Mouse (Mus musculus): Measurements from ENCODE around the gene Olfr1392.
"Not testable (repeated sequence)": the region's sequence is repeated elsewhere in the genome, so short reads cannot be mapped to it uniquely, and the experiment has no call there.

Olfr1392 gene

DNA sequence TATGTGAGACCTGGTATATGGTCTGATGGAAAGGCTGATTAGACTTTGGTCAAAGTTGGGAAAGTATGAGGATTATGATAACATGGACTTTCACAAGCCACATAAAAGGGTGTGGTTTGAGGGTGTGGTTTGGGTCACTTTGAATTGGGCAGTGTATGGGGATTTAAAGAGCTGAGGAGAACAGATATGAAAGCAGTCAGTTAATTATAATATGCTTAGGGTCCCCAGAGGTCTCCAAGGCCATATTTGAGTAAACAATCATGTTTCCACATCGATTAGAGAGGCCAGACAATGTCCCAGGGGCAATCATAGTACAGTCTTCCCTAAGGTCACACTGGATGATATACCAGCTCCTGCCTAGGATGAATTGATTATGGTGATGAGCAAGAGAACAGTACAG, at the start of gene Olfr1392:
TSS of gene Olfr1392 (plus strand) at position 301 of the 400 bp plus-strand sequence.
- DNase-seq = not testable (repeated sequence)

DNA sequence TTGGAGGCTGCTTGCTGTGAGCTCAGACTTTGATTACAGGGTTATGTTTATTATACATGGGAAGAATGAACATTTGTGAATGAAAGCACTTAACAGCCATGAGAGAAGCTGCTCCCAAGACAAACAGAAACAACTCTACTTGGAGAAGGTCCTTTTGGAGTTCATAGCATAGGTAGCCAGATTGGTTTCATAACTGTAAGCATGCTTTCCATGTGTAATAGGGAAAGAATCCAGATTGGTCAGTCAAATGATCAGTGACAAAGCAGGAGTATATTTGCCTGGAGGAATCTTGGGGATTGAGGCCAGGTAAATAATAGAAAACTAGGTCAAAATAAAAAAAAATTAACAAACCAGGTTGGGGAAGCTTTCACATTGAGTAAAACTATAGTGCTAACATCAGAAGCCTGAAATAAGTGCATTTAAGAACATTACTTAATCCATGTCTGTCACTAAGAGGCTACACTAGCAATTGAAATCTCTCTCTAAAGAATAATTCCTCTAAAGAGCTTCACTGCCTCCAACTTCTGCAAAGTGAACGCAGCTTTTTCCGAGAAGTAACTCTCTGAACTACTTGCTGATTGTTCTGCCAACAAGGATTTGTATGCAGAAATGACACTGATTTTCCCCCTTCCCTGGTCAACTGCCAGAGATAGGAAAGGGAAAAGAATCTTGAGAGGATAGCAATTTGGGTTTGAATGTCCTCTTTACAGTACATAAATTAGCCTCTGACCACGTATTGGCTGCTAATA, 49.4 kb upstream of the Olfr1392 start:
- DNase-seq = no peak

DNA sequence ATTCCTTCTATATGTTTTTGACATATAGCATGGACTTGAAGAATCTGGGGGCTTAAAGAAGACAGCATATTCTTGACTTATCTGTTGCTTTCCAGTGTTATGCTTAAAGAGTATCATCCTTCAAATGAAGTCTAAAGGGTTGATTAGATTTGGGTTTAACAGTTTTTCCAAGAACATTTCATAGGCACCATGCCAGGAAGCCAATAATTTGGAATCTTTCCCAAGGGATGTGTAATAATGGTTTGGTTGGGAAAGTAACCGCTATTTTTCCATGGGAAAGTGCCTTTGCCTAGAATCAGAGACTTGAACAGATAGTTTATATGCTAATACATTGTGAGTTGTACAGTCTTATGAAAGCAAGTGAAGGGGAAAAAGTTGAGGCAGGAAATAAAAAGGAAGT, 48.2 kb upstream of the Olfr1392 start:
- peak; percentile 50 for DNase-seq

DNA sequence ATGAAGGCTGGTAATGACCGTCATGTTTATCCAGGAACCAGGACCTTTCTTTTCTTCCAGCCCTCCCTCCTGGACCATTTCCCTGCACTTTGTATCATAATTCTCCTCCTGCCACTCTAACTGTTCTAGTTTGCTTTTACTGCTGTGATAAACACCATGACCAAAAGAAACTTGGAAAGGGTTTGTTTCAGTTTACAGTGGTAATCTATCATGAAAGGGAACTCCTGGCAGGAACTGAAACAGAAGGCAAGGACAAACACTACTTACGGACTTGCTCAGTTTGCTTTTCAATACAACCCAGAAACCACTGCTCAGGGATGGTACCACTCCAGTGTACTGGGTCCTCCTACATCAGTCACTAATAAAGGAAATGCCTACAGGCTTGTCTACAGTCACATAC, 47.5 kb upstream of the Olfr1392 start:
- no peak for DNase-seq

DNA sequence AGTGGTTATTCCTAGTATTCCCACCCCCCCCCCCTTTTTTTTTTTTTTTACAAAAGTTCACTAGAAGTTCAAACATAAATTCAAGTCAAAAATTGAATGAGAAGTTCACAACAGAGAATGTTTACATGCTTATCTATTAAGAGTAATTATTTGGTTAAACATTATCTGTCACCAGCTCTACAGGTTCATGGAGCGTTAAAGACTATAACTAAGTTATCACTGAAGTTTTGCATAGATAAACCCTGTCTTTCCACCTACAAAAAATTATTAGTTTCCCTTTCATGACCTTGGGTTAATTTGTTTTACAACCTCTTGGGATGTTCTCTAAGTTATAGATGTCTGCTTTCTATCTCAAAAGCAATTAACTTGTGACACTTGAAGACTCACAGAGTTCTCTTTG, 44.8 kb upstream of the Olfr1392 start:
- DNase-seq = no peak

DNA sequence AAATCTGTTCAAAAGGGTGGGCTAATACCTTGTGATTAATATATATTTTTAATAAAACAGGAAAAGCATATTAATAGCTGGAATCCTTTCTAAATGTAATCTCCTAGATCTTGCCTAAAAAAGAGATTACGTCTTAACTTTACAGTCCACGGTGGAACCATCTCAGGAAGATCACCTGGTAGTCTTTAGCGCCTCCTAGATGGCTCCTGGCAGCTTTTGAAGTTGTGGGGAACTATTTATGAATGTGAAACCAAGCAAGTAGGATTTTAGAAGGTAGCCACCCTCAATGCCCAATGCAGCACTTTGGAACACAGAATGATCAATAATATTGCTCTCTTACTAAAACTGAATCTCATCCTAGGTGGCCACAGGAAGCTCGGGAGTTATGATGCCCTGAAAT, 44.2 kb upstream of the Olfr1392 start:
- DNase-seq = no peak

DNA sequence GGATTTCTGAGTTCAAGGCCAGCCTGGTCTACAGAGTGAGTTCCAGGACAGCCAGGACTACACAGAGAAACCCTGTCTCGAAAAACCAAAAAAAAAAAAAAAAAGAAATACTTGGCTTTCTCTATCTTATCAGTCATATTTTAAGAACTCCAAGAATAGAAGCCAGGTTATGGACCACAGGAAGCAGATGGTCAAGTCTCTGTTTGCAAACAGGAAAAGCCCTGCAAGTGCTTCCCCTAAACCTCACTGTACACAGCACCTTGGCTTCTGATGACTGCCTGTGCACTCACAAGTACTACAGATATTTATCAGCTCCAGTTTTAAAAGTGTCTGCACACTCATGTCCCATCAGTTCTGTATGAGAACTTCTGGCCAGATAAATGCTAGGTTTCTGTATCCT, 43.6 kb upstream of the Olfr1392 start:
- DNase-seq = no peak

DNA sequence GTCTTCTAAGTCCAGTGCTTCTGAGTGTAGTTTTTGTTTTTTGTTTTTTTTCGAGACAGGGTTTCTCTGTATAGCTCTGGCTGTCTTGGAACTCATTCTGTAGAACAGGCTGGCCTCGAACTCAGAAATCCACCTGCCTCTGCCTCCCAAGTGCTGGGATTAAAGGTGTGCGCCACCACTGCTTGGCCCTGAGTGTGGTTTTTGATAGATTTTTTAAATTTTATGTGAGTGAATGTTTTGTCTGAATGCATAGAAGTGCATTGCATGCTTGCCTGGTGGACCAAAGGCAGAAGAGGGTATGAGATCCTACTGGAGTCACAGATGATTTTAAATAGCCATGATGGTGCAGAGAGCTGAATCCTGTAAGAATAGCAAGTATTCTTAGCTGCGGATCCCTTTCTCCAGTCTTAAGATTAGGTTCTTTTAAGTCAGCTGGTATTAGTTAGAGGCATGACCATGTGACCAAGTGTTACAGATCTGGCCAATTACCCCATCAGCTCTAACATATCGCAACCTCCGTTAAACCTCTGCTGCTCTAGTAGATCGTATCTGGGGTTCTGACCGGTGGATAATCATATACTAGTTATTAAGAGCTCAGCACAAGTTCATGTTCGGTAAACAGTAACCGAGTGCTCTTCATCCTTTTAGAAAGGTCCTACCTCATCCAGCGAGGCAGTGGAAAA, 42.0 kb upstream of the Olfr1392 start:
- DNase-seq = no peak

DNA sequence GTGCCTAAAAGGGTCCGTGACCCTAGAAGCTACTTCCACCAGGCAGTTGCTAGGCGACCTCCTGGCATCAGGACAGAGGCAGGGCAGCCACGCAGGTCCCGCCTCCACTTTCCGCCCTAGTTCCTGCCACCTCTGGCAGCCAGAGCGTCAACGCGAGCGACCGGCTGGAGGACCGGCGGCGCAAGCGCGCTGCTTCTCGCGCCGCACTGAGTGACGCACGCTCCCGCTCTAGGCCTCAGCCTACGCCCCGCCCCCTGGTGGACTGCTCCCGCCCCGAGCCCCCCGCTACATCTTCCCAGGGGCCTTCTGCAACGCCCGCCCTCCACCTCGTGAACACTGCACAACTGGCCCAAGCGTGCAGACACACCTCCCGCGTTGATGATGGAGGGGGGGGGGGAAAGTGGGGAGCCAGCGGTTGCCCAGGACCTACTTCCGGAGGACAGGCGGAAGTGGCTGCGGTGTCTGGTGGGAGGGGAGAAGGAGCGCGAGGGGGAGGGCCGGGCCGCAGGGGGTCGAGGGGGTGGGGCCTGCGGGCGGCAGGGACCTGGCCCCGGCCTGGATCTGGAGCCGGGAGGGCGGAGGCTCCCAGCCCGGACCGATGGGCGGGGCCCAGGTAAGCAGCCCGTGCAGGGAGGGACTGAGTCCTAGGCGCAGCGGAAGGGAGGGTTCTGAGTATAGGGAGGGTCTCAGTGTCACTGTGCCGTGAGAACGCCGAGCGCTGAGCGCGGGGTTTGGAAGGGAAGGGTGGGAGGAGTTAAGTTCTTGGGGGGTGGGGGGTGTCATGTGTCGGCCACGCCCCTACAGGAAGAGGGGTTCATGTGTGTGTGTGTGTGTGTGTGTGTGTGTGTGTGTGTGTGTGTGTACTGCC, 41.1 kb upstream of the Olfr1392 start, which contains the start of gene Mgat1:
TSS of gene Mgat1 (plus strand) at position 465 of the 868 bp plus-strand sequence.
- DNase-seq = peak; percentile 94

GRCm38 (mm10) chr11:49244595-49244930, 40.5 kb upstream of the Olfr1392 start:
- no peak for DNase-seq

DNA sequence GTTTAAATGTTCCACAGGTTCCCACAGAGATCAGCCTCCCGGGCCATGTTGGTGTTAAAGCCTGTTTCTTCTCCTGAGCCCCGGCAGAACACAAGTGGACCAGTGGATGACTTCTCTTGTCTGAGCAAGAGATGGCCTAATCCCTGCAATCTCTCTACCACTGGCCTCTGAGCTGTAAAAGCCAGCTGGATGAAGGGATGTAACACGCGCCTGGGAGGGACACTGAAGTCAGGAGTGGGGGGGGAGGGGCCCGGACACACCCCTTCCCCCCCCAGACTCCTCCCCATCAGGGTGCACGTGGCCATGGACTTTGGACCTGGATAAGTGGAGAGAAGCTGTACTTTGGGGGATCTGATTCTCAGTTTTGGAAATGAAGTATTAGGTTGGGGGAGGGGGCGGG, 39.9 kb upstream of the Olfr1392 start:
- DNase-seq = peak; percentile 43

DNA sequence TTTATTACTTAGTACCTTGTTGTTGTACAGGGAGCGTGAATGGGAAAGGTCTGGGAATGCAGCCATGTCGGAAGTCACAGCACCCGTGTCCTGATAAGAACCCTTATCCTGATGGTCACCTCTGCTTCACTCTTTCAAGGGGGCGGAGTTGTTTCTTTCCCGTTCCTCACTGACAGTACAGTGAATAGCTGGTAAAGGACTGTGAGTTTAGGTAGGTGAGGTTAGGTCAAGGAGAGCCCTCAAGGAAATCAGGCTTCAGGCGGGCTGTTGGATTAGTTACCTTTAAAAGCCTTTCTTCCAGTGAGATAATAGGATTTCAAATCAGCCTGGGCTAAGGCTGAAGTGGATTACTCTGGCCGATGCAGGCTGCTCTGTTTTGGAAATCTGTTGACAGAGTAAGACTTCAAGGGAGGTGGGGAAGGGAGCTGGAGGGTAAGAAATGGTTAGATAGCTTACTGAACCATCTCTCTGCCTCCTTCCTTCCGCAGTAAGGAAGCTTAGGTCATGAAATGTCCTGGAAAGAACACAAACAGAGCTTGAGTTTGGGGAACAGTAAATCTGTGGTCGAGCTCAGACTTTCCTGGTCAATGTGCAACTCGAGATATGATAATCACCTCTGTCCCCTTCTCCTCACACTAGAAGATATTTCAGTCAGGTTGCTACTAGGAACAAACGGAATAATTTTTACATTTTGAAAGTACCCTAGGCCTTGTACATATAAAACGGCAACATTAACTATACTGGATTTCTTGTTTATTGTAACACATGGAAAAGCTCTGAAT, 39.3 kb upstream of the Olfr1392 start:
- DNase-seq = no peak

- DNase-seq = no peak
These were observed 38.6 kb upstream of the Olfr1392 start for GRCm38 (mm10) chr11:49246523-49246922.

- no peak for DNase-seq
These were observed 37.8 kb upstream of the Olfr1392 start for GRCm38 (mm10) chr11:49247255-49247654.

DNA sequence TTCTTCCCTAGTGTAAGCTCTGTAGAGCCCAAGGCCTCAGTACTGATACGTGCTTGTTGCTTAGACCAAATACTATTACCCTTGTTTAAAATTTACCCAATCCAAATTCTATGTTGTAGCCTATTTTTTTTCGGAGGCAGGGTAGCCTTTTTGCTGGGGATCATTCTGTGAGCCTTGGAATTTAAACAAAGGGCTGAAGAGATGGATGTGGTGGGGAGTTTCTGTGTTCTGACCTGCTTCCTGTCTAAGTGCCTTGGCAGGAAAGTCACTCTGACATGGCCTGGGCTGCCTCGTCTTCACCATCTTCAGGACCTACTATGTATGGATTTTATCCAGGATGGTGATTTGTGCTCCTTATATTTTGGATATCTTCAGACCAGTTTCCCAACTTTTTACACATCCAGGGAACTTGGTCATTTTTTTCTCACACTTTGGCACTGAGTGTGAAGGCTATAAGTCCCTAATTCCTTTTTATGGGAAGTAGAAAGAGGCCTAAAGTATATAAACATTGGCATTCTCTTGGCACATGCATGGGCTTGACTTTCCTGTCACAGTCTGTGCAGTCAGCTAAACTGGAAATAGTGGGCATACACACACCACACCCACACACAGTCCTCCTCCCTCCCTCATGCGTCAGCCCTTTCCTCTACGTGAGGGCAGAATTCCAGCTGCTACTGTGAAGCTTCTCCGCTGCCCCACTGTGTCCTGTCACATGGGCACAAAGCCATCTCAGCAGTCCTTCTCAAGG, 36.7 kb upstream of the Olfr1392 start:
- DNase-seq = peak; percentile 77

GRCm38 (mm10) chr11:49248974-49249700, 35.9 kb upstream of the Olfr1392 start:
- DNase-seq = no peak

DNA sequence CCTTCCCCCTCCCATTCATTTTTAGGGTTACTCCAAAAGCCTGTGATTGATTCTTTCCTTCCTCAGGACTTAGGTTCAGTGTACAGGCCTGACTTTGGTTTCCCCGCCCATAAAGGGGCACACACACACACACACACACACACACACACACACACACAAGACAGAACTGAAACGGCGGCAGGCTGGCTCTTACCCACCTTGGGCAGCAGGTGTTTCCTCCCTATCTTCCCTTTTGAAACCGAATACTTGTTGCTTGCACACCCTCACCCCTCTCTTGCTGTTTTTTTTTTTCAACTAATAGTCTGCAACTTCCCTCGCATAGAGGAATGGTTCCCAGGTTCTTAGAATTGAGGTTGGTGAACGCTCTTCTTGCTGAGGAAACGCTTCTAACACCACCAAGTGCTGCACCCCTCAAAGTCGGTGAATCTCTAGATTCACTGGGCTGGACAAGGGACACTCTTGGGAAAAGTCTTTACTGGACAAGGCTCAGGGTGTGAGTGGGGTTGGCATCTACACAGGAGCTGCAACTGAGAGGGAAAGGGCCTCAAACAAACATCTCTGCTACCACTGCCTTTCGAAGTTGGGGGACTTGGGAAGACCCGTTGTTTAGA, 35.2 kb upstream of the Olfr1392 start:
- peak; percentile 42 for DNase-seq

DNA sequence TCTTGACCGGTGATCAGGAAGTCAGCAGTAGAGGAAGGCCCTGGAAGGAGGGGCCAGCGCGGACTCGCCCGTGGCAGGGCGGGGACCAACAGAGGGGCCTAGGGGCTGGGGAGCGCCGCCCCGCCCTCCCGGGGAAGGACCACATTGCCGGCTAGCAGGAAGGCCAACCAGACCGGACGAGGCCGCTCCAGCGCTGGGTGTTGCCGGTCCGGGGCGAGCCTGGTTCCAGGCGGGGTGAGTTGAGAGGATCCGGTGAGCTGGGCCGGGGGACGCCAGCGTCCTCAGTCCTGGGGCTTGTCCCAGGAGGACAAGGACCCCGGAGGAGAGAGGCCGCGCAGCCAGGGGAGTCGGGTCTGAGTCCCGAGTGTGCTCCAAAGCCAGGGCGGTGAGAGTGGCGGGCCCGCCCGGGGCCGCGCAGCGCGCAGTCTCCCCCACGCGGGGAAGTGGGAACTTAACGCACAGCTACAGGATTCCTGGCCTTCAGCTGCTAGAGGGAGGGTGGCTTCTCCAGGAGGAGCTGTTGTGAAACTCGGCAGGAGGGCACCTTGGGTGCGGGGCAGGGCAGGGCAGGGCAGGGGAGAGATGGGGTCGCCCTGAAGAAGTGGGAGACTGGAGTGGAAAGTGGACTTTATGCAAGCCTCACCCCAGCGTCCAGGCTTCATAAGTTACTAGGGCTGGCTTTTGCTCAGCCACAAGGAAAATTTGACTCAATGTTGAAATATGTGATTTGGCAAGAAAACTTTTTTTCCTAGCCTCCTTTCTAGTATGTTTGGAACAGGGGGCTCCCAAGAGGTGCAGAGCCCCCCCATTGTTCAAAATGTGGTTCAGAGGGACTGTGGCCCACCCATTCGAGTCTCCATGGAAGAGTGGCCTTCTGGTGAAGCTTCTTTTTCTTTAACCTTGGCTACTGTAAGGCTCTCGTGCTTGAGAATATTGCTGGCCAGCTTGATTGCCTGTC, 34.4 kb upstream of the Olfr1392 start:
- DNase-seq = peak; percentile 93

- no peak for DNase-seq
These were observed 33.7 kb upstream of the Olfr1392 start for GRCm38 (mm10) chr11:49251380-49251761.

- no peak for DNase-seq
These were observed 33.0 kb upstream of the Olfr1392 start for GRCm38 (mm10) chr11:49252048-49252447.

All from lung, postnatal 14 days (tissue).